Mouse (Mus musculus): ENCODE measurements around the gene Limd2.
"Not testable (repeated sequence)": the region's sequence is repeated elsewhere in the genome, so short reads cannot be mapped to it uniquely, and the experiment has no call there.

Gene Limd2

DNA sequence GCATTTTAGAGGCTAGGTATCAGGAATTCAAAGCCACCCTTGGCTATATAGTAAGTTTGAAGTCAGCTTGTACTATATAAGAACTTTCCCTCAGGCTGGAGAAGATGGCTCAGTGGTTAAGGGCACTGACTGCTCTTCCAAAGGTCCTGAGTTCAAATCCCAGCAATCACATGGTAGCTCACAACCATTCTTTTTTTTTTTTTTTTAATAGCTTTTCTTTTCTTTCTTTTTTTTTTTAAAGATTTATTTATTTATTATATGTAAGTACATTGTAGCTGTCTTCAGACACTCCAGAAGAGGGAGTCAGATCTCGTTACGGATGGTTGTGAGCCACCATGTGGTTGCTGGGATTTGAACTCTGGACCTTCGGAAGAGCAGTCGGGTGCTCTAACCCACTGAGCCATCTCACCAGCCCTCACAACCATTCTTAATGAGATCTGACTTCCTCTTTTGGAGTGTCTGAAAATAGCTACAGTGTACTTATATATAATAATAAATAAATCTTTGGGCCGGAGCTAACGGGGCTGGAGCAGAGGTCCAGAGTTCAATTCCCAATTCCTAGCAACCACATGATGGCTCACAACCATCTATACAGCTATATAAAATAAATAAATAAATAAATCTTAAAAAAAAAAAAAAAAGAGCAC, 33.8 kb downstream of the Limd2 start:
- not testable (repeated sequence) for DNase-seq (ENCODE audit: low spot score)

DNA sequence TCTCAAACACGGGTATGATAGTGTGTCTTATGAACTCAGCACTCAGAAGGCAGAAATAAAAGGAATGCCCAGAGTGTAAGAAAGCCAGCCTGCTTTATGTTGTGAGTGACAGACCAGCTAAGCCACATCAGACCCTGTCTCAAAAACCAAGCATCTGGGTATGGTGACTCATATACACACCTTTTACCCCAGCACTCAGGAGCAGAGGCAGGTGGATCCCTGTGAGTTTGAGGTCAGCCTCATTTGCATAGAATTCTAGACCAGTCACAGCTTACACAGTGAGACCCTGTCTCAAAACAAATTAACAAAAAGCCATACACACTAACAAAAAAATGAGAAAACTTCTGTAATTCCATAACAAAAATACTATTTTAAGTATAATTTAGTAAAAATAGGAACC, 34.8 kb downstream of the Limd2 start:
- no peak for DNase-seq (ENCODE audit: low spot score)

DNA sequence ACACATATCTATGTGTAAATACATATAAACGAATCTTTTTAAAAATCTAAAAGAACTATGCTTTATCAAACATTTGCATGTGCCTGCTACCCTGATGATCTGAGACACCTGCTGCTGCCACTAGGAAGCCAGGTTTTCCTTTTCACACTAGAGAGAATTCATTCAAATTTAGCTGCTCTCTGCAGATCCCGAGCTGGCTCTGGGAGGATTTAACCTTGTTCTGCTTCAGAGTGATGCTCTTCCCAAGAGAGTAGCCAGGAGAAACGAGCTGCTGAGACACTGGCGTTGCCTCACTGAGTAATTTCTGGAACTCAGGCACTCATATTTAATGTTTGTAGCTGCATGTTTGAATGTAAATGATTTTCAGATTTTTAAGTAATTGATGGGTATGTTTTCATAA, 35.9 kb downstream of the Limd2 start:
- DNase-seq (ENCODE audit: low spot score), result no peak

DNA sequence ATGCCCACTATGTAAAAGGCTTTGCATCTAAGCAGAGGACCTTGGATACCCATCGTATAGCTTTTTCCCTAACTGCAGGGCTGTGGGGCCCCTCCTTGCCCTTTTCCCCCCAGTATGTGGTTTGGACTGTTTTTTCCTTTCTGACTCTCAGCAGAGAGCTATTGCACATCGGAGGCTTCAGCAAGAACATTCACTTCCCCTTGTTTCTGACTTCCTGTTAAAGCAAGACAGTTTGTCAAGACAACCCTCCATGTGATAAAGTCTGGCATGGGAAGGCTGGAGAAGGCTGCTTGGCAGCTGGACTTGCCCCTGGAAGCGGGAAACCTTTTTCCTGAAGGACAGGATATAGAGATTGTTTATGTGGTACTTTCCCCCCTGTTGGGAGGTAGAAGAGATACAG, 37.9 kb downstream of the Limd2 start:
- no peak for DNase-seq (ENCODE audit: low spot score)

DNA sequence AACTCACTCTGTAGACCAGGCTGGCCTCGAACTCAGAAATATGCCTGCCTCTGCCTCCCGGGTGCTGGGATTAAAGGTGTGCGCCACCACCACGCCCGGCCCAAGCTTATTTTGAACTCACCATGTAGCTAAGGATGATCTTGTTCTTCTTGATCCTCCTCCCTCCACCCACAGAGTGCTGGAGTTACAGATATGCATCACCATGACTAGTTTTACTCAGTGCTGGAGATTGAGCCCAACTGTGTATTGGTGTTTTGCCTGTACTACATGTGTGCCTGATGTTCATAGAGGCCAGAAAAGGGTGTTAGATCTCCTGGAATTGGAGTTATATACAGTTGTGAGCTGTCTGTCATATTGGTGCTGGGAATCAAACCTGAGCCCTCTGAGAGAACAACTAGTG, 38.4 kb downstream of the Limd2 start:
- DNase-seq (ENCODE audit: low spot score), result no peak

DNA sequence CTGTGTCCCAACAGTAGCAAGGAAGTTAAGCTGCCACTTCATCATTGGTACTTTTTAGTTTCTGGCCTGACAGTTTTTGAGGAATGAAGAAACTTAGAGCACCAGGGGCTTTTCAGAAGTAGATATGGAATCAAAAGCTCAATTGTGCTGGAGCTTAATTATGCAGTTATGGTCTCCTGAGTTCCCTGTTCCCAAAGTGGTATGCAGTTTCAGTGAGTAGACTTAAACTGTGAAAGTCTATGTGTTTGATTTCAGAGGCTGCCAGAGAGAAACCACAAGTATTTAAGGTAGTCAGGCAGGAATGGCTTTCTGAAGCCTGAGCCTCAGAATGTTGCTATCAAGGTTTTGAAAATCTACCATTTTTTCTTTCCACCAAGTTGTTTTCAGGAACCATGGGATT, 49.0 kb downstream of the Limd2 start:
- no peak for DNase-seq (ENCODE audit: low spot score)

Measured in yolk sac, embryonic 10.5 days (tissue).